Mouse (Mus musculus) MEL (cell line): ENCODE results near the gene Rsad2. TPM values are rescaled to one million over a fixed set of nuclear protein-coding genes. Genes with fewer than 3 reads are reported as not detected.

ENCODE experiments used
- DNase-seq: peaks from one replicate; pipeline ENCODE4 v3.0.0; 2011; ENCODE audit warnings: low read depth, low spot score
- H3K27ac ChIP-seq: 2 replicates; pipeline ENCODE4 v1.5.1; 2012; ENCODE audit warnings: low read depth, mild to moderate bottlenecking, control low read depth, low read length, moderate library complexity; ENCODE audit not compliant: control insufficient read depth
- H3K27me3 ChIP-seq, 2 experiments: fragments of 150-350 bp in 1 of 2; sonication (generic) in 1 of 2; 2 replicates each; pipeline ENCODE4 v1.6.1; 2012; ENCODE audit warnings: low read length in 2 of 2, mild to moderate bottlenecking in 2 of 2, improper control_type of control experiment in 1 of 2, moderate library complexity in 1 of 2; ENCODE audit not compliant: insufficient read depth in 2 of 2, control insufficient read depth in 1 of 2
- H3K36me3 ChIP-seq, 2 experiments: 2 replicates each; pipeline ENCODE4 v1.6.1; 2012 to 2014; ENCODE audit warnings: low read length in 2 of 2, improper control_type of control experiment in 1 of 2, inconsistent platforms in 1 of 2, mild to moderate bottlenecking in 1 of 2; ENCODE audit not compliant: insufficient read depth in 2 of 2, control insufficient read depth in 1 of 2
- H3K4me1 ChIP-seq, 2 experiments: fragments of 150-350 bp in 1 of 2; sonication (generic) in 1 of 2; 2 replicates each; pipeline ENCODE4 v1.6.1; 2012; ENCODE audit warnings: low read length in 2 of 2, improper control_type of control experiment in 1 of 2, mild to moderate bottlenecking in 1 of 2; ENCODE audit not compliant: insufficient read depth in 2 of 2, control insufficient read depth in 1 of 2
- H3K4me3 ChIP-seq, 2 experiments: fragments of 150-350 bp in 1 of 2; sonication (generic) in 1 of 2; 2 replicates each; pipeline ENCODE4 v1.5.1; 2012; ENCODE audit warnings: low read depth in 2 of 2, low read length in 2 of 2, mild to moderate bottlenecking in 2 of 2, moderate library complexity in 2 of 2, control low read depth in 1 of 2, improper control_type of control experiment in 1 of 2; ENCODE audit not compliant: control insufficient read depth in 1 of 2, insufficient read depth in 1 of 2
- H3K79me2 ChIP-seq: 2 replicates; pipeline ENCODE4 v1.6.1; 2012; ENCODE audit warnings: mild to moderate bottlenecking, low read length, moderate library complexity; ENCODE audit not compliant: control insufficient read depth, poor library complexity, insufficient read depth
- H3K9ac ChIP-seq: 2 replicates; pipeline ENCODE4 v1.6.1; 2012; ENCODE audit warnings: low read depth, mild to moderate bottlenecking, control low read depth, low read length, moderate library complexity; ENCODE audit not compliant: control insufficient read depth, poor library complexity, severe bottlenecking
- H3K9me3 ChIP-seq: fragments of 150-350 bp; sonication (generic); replicated peaks from 2 replicates; pipeline ENCODE4 v1.6.1; 2012; ENCODE audit warnings: mild to moderate bottlenecking, low read length, improper control_type of control experiment, moderate library complexity; ENCODE audit not compliant: insufficient read depth
- CHD1 ChIP-seq: IDR thresholded peaks from 2 replicates; pipeline ENCODE4 v1.6.1; 2012; ENCODE audit warnings: low read depth, mild to moderate bottlenecking, inconsistent platforms, low read length, improper control_type of control experiment
- CTCF ChIP-seq, 3 experiments: IDR thresholded peaks in 2 of 3; conservative IDR thresholded peaks in 1 of 3; 2 replicates each; pipeline ENCODE4 v1.5.1; 2011 to 2012; ENCODE audit warnings: low read length in 3 of 3, low read depth in 2 of 3, mild to moderate bottlenecking in 2 of 3, improper control_type of control experiment in 1 of 3, inconsistent platforms in 1 of 3, mixed read lengths in 1 of 3, moderate library complexity in 1 of 3; ENCODE audit not compliant: control insufficient read depth in 1 of 3, insufficient read depth in 1 of 3, poor library complexity in 1 of 3, severe bottlenecking in 1 of 3
- E2F4 ChIP-seq: IDR thresholded peaks from 2 replicates; pipeline ENCODE4 v1.6.1; 2011; ENCODE audit warnings: low read depth, low read length, improper control_type of control experiment, borderline replicate concordance
- ELF1 ChIP-seq: IDR thresholded peaks from 2 replicates; pipeline ENCODE4 v1.6.1; 2014; ENCODE audit warnings: low read depth, mild to moderate bottlenecking, inconsistent platforms, low read length, improper control_type of control experiment, moderate library complexity
- ETS1 ChIP-seq: IDR thresholded peaks from 2 replicates; pipeline ENCODE4 v1.6.1; 2012; ENCODE audit warnings: low read depth, mild to moderate bottlenecking, inconsistent platforms, low read length, improper control_type of control experiment, moderate library complexity
- GABPA ChIP-seq: IDR thresholded peaks from 2 replicates; pipeline ENCODE4 v1.6.1; 2012; ENCODE audit warnings: low read depth, mild to moderate bottlenecking, inconsistent platforms, low read length, improper control_type of control experiment, moderate library complexity
- GATA1 ChIP-seq: IDR thresholded peaks from 2 replicates; pipeline ENCODE4 v1.6.1; 2011; ENCODE audit warnings: low read depth, low read length, improper control_type of control experiment
- KAT2A ChIP-seq: conservative IDR thresholded peaks from 2 replicates; pipeline ENCODE4 v1.6.1; 2012; ENCODE audit warnings: low read depth, low read length, improper control_type of control experiment, inconsistent platforms
- MAFK ChIP-seq: IDR thresholded peaks from 2 replicates; pipeline ENCODE4 v1.6.1; 2011; ENCODE audit warnings: low read depth, mild to moderate bottlenecking, low read length, improper control_type of control experiment, borderline replicate concordance
- MAX ChIP-seq: IDR thresholded peaks from 2 replicates; pipeline ENCODE4 v1.6.1; 2011; ENCODE audit warnings: low read length, improper control_type of control experiment
- MAZ ChIP-seq: IDR thresholded peaks from 2 replicates; pipeline ENCODE4 v1.6.1; 2012; ENCODE audit warnings: low read depth, mild to moderate bottlenecking, inconsistent platforms, low read length, improper control_type of control experiment
- MYB ChIP-seq: IDR thresholded peaks from 2 replicates; pipeline ENCODE4 v1.6.1; 2011; ENCODE audit warnings: mild to moderate bottlenecking, low read depth, low read length, improper control_type of control experiment
- NELFE ChIP-seq: IDR thresholded peaks from 2 replicates; pipeline ENCODE4 v1.6.1; 2011; ENCODE audit warnings: low read depth, low read length, improper control_type of control experiment
- NRF1 ChIP-seq: IDR thresholded peaks from 2 replicates; pipeline ENCODE4 v1.6.1; 2014; ENCODE audit warnings: low read depth, mild to moderate bottlenecking, inconsistent platforms, low read length, improper control_type of control experiment, moderate library complexity; ENCODE audit not compliant: poor library complexity, insufficient read depth, severe bottlenecking
- POLR2A ChIP-seq, 2 experiments: IDR thresholded peaks; 2 replicates each; pipeline ENCODE4 v1.6.1; 2011 to 2012; ENCODE audit warnings: low read length in 2 of 2, mild to moderate bottlenecking in 2 of 2, control low read depth in 1 of 2, improper control_type of control experiment in 1 of 2, low read depth in 1 of 2, moderate library complexity in 1 of 2; ENCODE audit not compliant: control insufficient read depth in 1 of 2, insufficient read depth in 1 of 2, poor library complexity in 1 of 2
- POLR2AphosphoS2 ChIP-seq: IDR thresholded peaks from 2 replicates; pipeline ENCODE4 v1.6.1; 2011; ENCODE audit warnings: low read length, improper control_type of control experiment
- RAD21 ChIP-seq: IDR thresholded peaks from 2 replicates; pipeline ENCODE4 v1.6.1; 2011; ENCODE audit warnings: mild to moderate bottlenecking, low read depth, low read length, improper control_type of control experiment
- RCOR1 ChIP-seq: IDR thresholded peaks from 2 replicates; pipeline ENCODE4 v1.6.1; 2012; ENCODE audit warnings: low read depth, mild to moderate bottlenecking, inconsistent platforms, low read length, improper control_type of control experiment
- SIN3A ChIP-seq: IDR thresholded peaks from 2 replicates; pipeline ENCODE4 v1.6.1; 2012; ENCODE audit warnings: low read length, improper control_type of control experiment, inconsistent platforms
- SMC3 ChIP-seq: IDR thresholded peaks from 2 replicates; pipeline ENCODE4 v1.6.1; 2011; ENCODE audit warnings: low read depth, low read length, improper control_type of control experiment
- TCF12 ChIP-seq: IDR thresholded peaks from 2 replicates; pipeline ENCODE4 v1.6.1; 2014; ENCODE audit warnings: low read depth, mild to moderate bottlenecking, inconsistent platforms, low read length, improper control_type of control experiment, moderate library complexity
- UBTF ChIP-seq: IDR thresholded peaks from 2 replicates; pipeline ENCODE4 v1.6.1; 2012; ENCODE audit warnings: low read depth, mild to moderate bottlenecking, inconsistent platforms, low read length, improper control_type of control experiment, moderate library complexity, borderline replicate concordance; ENCODE audit not compliant: insufficient read depth
- USF2 ChIP-seq, 2 experiments: IDR thresholded peaks; 2 replicates each; pipeline ENCODE4 v1.6.1; 2011 to 2012; ENCODE audit warnings: improper control_type of control experiment in 2 of 2, low read length in 2 of 2, borderline replicate concordance in 1 of 2, inconsistent platforms in 1 of 2, low read depth in 1 of 2, mild to moderate bottlenecking in 1 of 2; ENCODE audit not compliant: insufficient read depth in 1 of 2
- ZC3H11A ChIP-seq: IDR thresholded peaks from 2 replicates; pipeline ENCODE4 v1.6.1; 2012; ENCODE audit warnings: low read depth, mild to moderate bottlenecking, inconsistent platforms, low read length, improper control_type of control experiment
- ZMIZ1 ChIP-seq: IDR thresholded peaks from 2 replicates; pipeline ENCODE4 v1.6.1; 2012; ENCODE audit warnings: low read depth, mild to moderate bottlenecking, inconsistent platforms, low read length, improper control_type of control experiment, moderate library complexity
- polyA plus RNA-seq, 2 experiments: library from polyadenylated mRNA; stranded (reverse) in 1 of 2; unstranded in 1 of 2; fragments of >175 nt in 1 of 2; fragments of >200 nt in 1 of 2; gene quantifications; 2 replicates each; pipeline versions ENCODE4 v1.2.1 to v1.2.4; 2012; ENCODE audit warnings: low replicate concordance in 2 of 2, low read depth in 1 of 2; ENCODE audit not compliant: insufficient read length in 2 of 2, insufficient read depth in 1 of 2, missing spikeins in 1 of 2
- total RNA-seq: library from RNA; depleted of rRNA; stranded (reverse); fragments of 300-350 nt; gene quantifications from 2 replicates; pipeline ENCODE4 v1.2.3, GENCODE M21; 2012

The Rsad2 gene
- total and polyA plus RNA-seq, 3 experiments = 0.42 to 0.61 TPM; not detected in 1

DNA sequence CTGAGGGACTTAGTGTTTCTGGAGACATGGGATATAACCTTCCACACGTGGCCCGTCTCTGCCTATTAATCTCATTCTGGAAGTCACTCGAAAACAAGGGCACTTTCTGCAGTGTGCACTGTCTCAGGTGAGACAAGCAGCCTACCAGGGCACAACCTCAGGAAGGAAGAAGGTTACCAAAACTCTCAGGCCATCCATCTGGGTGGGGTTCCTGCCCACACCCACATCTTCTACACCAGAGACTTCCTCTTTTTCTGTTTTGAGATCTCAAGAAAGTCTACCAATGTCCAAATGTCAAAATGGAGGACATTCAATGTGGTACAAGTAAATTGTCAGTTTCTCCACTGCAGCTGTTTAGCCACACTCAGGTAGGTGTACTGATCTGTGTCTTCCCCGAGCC, 37.9 kb downstream of the Rsad2 start:
- Histone ChIP-seq H3K27me3 (no peaks in the 10 kb centered on the region), H3K27ac (no peak overlapping the region), H3K79me2 (no peaks in the 10 kb centered on the region), H3K4me3 (no peak overlapping the region), H3K36me3 (no peaks in the 10 kb centered on the region), H3K9me3 (no peaks in the 10 kb centered on the region), H3K9ac (no peak overlapping the region), H3K4me1 (no peaks in the 10 kb centered on the region)
- peak; percentile 18 for DNase-seq
- TF ChIP-seq ELF1 (no peak), POLR2A (IDR thresholded peaks at IDR 0.05; ENCODE audit: control insufficient read depth in 1 of 2, insufficient read depth in 1 of 2, low read depth in 1 of 2, low read length in 2 of 2, poor library complexity in 1 of 2) (no peak), CHD1 (no peak), NRF1 (no peak), ZC3H11A (no peak), ETS1 (no peak), MAZ (no peak), MAFK (no peak), KAT2A (no peak), SIN3A (no peak)

DNA sequence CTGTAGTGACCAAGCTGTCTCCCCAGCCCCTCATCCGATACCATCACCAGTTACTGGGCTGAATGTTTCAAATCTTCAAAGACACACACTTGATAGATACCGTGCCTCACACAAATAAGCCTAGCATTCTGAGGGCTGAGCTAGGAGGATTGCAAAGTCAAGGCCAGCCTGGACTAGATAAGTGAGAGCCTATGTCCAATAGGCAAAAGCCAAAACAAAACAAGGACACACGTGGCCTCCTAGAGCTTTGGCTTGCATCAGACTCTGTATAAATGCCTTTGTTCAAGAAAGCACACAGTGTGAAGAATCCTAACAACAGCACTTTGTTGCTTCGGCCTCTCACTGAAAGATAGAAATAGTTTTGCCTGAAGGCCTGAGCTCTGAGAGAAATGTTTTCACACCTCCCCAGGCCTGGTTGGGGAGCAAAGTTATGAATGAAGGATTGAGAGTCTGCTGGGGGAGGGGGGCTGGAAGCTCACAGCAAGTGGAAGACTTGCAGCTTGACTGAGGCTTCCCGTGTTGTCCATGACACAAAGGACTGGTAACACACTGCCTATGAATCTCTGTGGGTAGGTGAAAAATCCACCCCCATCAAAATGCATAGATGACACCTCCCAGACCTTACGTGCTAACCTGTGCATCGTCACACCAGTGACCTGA, 39.5 kb downstream of the Rsad2 start:
- TF ChIP-seq ETS1 (no peak), SMC3 (no peak), MYB (no peak), MAX (no peak)
- H3K9me3 ChIP-seq = no peaks in the 10 kb centered on the region
- no peaks in the 10 kb centered on the region for H3K27me3 ChIP-seq

GRCm38 (mm10) chr12:26415104-26415771, 41.0 kb downstream of the Rsad2 start, which contains the start of gene Rnf144a:
Rnf144a (minus strand) TSS chr12:26415254.
- no peaks in the 10 kb centered on the region for H3K27me3 ChIP-seq
- H3K79me2 ChIP-seq = no peaks in the 10 kb centered on the region
- H3K27ac ChIP-seq = no peak within 1 kb of the TSS
- no peak within 1 kb of the TSS for H3K4me3 ChIP-seq
- H3K36me3 ChIP-seq = no peaks in the 10 kb centered on the region
- H3K9ac ChIP-seq = no peak within 1 kb of the TSS
- no peak for DNase-seq
- no peaks in the 10 kb centered on the region for H3K4me1 ChIP-seq
- H3K9me3 ChIP-seq = no peaks in the 10 kb centered on the region
- no peak for TF ChIP-seq UBTF
- no peak for TF ChIP-seq USF2 (IDR thresholded peaks at IDR 0.05; ENCODE audit: borderline replicate concordance in 1 of 2, insufficient read depth in 1 of 2, low read depth in 1 of 2, low read length in 2 of 2)
- no peak for TF ChIP-seq ELF1
- no peak for TF ChIP-seq GABPA
- no peak for TF ChIP-seq GATA1
- TF ChIP-seq POLR2AphosphoS2 = no peak
- no peak for TF ChIP-seq ZMIZ1
- no peak for TF ChIP-seq MYB
- no peak for TF ChIP-seq MAX
- TF ChIP-seq CTCF (IDR thresholded peaks at IDR 0.05 in 2 of 3, conservative IDR thresholded peaks at IDR 0.05 in 1 of 3; ENCODE audit: control insufficient read depth in 1 of 3, insufficient read depth in 1 of 3, low read depth in 2 of 3, low read length in 3 of 3, poor library complexity in 1 of 3, severe bottlenecking in 1 of 3) = no peak
- no peak for TF ChIP-seq RCOR1
- no peak for TF ChIP-seq RAD21
- no peak for TF ChIP-seq KAT2A
- TF ChIP-seq NELFE = no peak
- no peak for TF ChIP-seq POLR2A (IDR thresholded peaks at IDR 0.05; ENCODE audit: control insufficient read depth in 1 of 2, insufficient read depth in 1 of 2, low read depth in 1 of 2, low read length in 2 of 2, poor library complexity in 1 of 2)
- no peak for TF ChIP-seq TCF12
- TF ChIP-seq E2F4 = no peak

More for the DNA sequence above, 39.5 kb downstream of the Rsad2 start:
- Histone ChIP-seq H3K4me3 (no peak overlapping the region), H3K79me2 (no peaks in the 10 kb centered on the region), H3K4me1 (no peaks in the 10 kb centered on the region), H3K36me3 (no peaks in the 10 kb centered on the region), H3K27ac (no peak overlapping the region), H3K9ac (no peak overlapping the region)
- no peak for DNase-seq
